Mouse (Mus musculus) liver, adult 2 months (tissue): Measurements from ENCODE around the gene Myh3.

ENCODE experiments used
- CTCF ChIP-seq: fragments of 200-500 bp; IDR thresholded peaks from 2 replicates; pipeline ENCODE4 v1.5.1; 2011; ENCODE audit warnings: low read depth, low read length, control low read depth
- POLR2A ChIP-seq: fragments of 200-500 bp; IDR thresholded peaks from 2 replicates; pipeline ENCODE4 v1.6.1; 2011; ENCODE audit warnings: low read length, control low read depth; ENCODE audit not compliant: insufficient read depth; ENCODE audit errors: extremely low read depth

DNA sequence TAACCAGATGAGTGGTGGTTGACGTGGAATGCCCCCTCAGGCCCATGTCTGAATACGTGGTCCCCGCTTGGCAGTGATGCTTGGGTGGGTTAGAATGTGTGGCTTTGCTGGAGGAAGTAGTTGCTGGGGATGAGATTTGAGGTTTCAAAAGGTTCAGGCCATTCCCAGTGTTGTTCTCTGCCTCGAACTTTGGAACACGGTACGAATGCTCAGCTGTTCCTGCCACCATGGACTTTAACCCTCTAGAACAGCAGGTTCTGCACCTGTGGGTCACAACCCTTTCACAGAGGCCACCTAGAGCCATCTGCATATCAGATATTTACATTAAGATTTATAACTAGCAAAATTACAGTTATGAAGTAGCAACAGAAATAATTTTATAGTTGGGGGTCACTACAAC, 41.9 kb upstream of the Myh3 start:
- TF ChIP-seq POLR2A, result no peak
- no peak for TF ChIP-seq CTCF
